Mouse (Mus musculus): ENCODE measurements around the gene Catsper3. TPM values are rescaled to one million over a fixed set of nuclear protein-coding genes. Genes with fewer than 3 reads are reported as not detected.

Gene Catsper3
- polyA plus RNA-seq, 1 experiment from 2014 or later, result not detected

DNA sequence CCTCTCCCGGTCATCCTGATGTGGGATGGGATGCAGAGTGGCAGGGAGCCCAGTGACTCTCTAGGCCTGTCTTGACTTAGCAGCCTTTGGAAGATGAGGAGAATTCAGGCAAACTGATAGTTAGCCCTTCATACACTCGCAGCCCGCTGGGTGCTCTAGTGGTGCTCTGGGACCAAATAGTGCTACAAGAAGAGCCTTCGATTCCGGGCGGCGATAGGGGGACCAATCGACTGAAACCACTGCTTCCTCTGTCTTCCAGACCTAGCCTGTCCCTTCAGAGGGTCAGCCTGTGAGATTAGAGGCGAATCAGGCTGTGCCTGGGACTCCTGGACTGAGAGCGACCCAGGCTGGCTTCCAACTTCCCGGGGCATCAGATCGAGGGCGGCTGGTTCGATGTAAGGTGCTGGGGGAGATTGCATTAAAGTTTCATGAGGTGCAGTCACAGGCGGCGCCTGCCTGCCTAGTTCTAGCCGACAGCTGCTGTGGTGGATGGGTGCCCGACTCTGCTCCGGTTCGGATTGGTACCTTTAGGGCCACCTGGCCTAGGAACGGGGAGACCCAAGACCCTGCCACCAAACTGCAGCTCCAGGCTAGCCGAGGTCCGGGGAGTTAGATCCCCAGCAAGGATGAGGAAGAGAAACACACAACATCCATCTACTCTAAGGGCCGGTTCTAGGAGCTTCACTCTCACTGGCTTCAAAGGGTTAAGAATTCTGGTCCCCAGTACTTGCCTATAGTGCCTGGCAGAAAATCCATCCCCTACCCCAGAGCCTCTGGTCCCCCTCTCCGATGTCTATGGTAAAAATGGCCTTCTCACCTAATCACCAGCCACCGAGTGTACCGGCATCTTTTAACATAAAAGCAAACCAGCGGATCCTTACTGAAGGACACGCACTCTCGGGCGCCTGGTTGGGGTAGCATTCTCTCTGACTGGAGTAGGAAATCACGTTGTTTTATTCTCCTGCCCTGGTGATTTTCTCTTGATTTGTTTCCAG, 52.7 kb downstream of the Catsper3 start:
- H3K9me3 ChIP-seq (replicated peaks), result no peaks in the 10 kb centered on the region
- ATAC-seq (ENCODE audit: low FRiP score), result no peak
- peaks cover 21% of the 10 kb centered on the region for H3K4me1 ChIP-seq
- H3K4me2 ChIP-seq (replicated peaks), result no peak overlapping the region
- H3K4me3 ChIP-seq, result no peak overlapping the region
- WGBS, result 1% methylated on average over 32 of the region's 32 CpGs
- H3K27me3 ChIP-seq, result peaks cover 96% of the 10 kb centered on the region
- no peaks in the 10 kb centered on the region for H3K36me3 ChIP-seq
- no peak overlapping the region for H3K9ac ChIP-seq
- H3K27ac ChIP-seq, result no peak overlapping the region

DNA sequence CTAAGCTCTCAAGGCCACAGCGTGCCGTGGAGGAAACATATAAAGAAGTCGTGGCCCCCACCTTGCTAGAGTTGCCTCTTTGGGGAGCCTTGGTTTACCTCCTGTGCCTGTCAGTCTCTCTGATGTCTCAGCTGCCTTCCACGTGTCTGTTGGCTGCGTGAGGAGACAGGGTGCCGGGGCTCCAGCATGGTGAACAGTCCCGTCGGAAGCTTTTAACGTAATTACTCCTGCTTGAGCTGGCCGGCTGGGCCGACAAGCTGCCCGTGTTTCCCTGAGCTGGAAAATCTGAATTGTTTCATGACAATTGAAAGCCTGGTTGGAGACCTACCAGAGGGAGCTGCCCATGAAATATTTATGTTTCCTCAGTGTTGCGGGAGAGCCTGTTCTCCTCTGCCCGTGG, 55.9 kb downstream of the Catsper3 start:
- H3K4me3 ChIP-seq, result no peak overlapping the region
- 23% methylated on average over 14 of the region's 14 CpGs for WGBS
- H3K9ac ChIP-seq, result no peak overlapping the region
- H3K36me3 ChIP-seq, result no peaks in the 10 kb centered on the region
- H3K27ac ChIP-seq, result no peak overlapping the region
- 0 out of 2 replicates have a peak, but pooled peaks have one; percentile 46 for ATAC-seq (ENCODE audit: low FRiP score)
- H3K9me3 ChIP-seq (replicated peaks), result no peaks in the 10 kb centered on the region
- H3K4me1 ChIP-seq, result peaks cover 21% of the 10 kb centered on the region
- no peak overlapping the region for H3K4me2 ChIP-seq (replicated peaks)
- peaks cover 89% of the 10 kb centered on the region for H3K27me3 ChIP-seq

DNA sequence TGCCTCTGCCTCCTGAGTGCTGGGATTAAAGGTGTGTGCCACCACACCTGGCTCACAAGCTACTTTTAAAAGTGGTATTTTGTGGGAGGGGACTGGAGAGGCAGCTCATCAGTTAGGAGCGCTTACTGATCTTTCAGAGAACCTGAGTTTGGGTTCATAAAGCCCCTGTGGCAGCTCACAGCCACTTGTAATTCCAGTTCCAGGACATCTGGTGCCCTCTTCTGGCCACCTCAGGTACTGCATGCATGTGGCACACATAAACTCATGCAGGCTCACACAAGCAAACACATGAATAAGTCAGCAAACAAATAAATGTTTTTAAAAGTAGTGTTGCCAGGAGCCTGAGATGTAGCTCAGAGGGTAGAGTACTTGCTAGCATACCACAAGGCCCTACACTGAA, 59.3 kb downstream of the Catsper3 start:
- WGBS, result 97% methylated on average over 1 of the region's 1 CpGs
- no peak for ATAC-seq (ENCODE audit: low FRiP score)
- peaks cover 88% of the 10 kb centered on the region for H3K27me3 ChIP-seq
- H3K4me1 ChIP-seq, result peaks cover 18% of the 10 kb centered on the region
- H3K9ac ChIP-seq, result no peak overlapping the region
- H3K27ac ChIP-seq, result no peak overlapping the region
- H3K4me2 ChIP-seq (replicated peaks), result no peak overlapping the region
- no peaks in the 10 kb centered on the region for H3K9me3 ChIP-seq (replicated peaks)
- H3K4me3 ChIP-seq, result no peak overlapping the region
- no peaks in the 10 kb centered on the region for H3K36me3 ChIP-seq

DNA sequence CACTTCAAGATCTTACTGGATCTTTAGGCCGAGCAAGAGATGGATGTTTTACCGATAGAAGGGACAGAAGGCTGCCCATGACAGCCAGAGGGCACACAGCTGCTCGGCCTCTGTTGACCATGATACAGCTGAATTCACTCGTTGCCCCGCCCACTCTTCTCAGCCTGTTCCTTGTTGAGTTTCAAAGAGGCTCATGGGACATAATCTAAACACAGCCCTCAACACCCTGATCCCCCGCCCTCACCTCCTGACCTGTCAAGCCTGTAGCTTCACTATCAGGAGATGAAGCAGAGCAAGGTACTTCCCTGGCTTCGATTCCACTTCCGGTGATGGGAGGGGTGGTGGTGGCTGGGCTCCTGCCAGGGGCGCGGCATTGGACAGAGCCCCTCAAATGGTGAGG, 63.4 kb downstream of the Catsper3 start:
- Histone ChIP-seq H3K27me3 (peaks cover 83% of the 10 kb centered on the region), H3K27ac (no peak overlapping the region), H3K9ac (no peak overlapping the region), H3K4me3 (no peak overlapping the region), H3K4me1 (peaks cover 5% of the 10 kb centered on the region), H3K9me3 (replicated peaks) (no peaks in the 10 kb centered on the region), H3K4me2 (replicated peaks) (no peak overlapping the region), H3K36me3 (no peaks in the 10 kb centered on the region)
- 58% methylated on average over 10 of the region's 10 CpGs for WGBS
- no peak for ATAC-seq (ENCODE audit: low FRiP score)

DNA sequence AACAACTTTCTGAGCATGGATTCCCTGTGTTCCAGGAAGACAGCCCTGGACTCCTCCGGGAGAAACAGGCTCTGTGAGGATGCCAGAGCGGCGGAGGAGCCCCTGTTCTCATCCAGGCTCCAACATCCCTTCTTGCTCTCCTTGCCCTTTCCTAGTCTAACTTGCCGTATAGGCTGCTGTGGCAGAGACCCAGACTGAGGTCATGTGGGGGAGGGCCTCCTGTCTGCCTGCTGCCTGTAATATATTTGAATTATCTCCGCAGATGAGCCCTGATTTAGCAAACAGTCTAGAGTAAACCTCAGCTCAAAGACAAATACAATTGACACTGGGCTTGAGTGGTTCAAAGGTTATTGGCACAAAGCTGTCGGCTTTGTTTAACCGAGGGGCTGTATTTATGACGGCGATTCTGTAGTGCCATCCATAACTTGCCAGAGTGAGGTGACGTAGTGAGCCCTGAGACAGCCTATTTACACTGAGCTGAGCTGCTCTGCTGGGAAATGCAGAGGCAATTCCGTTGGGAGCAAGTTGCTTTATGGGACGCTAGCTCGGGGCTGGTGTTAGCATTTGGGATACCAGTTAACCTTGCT, 64.3 kb downstream of the Catsper3 start:
- Histone ChIP-seq H3K9me3 (replicated peaks) (no peaks in the 10 kb centered on the region), H3K27me3 (peaks cover 85% of the 10 kb centered on the region), H3K9ac (no peak overlapping the region), H3K4me3 (no peak overlapping the region), H3K4me2 (replicated peaks) (no peak overlapping the region), H3K36me3 (no peaks in the 10 kb centered on the region), H3K27ac (no peak overlapping the region), H3K4me1 (peaks cover 5% of the 10 kb centered on the region)
- ATAC-seq (ENCODE audit: low FRiP score), result no peak
- WGBS, result 65% methylated on average over 13 of the region's 13 CpGs

DNA sequence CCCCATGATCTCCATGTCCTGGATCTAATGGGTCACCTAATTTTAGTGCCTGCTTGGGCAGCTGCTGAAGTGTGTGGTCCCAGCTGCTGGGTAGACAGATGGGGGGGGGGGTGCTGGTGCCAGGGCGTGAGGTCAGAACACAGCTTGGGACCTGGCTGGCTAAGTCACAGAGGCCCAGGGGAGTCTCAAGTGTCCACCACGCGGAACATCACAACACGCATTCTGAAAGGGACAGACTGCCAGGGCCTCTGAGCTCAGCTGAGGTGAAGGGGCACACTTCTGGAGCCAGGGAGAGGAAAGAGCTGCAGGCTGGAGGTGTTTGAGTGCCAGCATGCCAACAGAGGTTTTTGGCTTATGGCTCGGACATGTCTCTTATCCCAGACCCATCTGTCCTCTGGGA, 66.4 kb downstream of the Catsper3 start:
- Histone ChIP-seq H3K9ac (no peak overlapping the region), H3K9me3 (replicated peaks) (no peaks in the 10 kb centered on the region), H3K27ac (no peak overlapping the region), H3K4me3 (no peak overlapping the region), H3K4me1 (peaks cover 5% of the 10 kb centered on the region), H3K4me2 (replicated peaks) (no peak overlapping the region), H3K36me3 (no peaks in the 10 kb centered on the region), H3K27me3 (peaks cover 92% of the 10 kb centered on the region)
- 63% methylated on average over 5 of the region's 5 CpGs for WGBS
- no peak for ATAC-seq (ENCODE audit: low FRiP score)

DNA sequence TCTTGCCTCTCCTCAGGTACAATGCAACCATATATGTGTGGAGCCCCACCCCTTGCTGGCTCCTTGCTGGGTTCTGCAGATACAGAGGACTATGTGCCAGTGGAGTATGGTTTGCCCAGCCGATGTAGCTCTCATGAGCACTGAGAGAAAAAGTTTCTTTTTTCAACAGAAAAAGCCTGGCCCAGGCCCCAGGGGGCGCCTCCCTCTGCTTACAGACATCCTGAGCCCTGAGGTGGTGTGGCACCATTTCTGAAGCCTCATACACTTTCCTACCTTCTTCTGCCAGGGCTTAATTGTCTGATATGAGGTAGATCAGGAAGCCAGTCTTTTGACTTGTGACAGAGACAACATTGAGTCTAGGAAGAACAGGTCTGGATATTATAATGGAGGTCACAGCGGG, 67.8 kb downstream of the Catsper3 start:
- Histone ChIP-seq H3K36me3 (no peaks in the 10 kb centered on the region), H3K9me3 (replicated peaks) (no peaks in the 10 kb centered on the region), H3K27ac (no peak overlapping the region), H3K4me3 (no peak overlapping the region), H3K9ac (no peak overlapping the region), H3K27me3 (peaks cover 92% of the 10 kb centered on the region), H3K4me1 (peaks cover 5% of the 10 kb centered on the region), H3K4me2 (replicated peaks) (no peak overlapping the region)
- WGBS, result 73% methylated on average over 3 of the region's 3 CpGs
- no peak for ATAC-seq (ENCODE audit: low FRiP score)

DNA sequence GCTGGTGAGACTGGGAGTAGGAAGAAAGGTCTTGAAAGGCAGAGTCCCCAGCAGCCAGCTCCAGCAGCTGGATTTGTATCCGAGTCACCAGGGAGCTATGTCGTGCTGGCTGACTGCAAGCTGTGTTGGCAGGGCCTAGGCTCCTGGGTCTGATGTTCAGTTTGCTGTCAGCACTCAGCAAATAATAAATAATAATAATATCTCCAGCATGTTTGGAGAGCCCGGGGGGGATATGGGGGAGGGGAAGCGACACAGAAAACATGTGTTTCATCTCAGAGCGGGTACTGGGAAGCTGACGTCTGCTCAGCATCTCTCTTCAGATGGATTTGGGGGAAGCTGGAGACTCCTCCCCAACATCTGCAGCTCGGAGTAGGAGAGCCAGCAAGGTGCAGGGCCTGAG, 71.4 kb downstream of the Catsper3 start:
- Histone ChIP-seq H3K27ac (no peak overlapping the region), H3K4me1 (peaks cover 6% of the 10 kb centered on the region), H3K9ac (no peak overlapping the region), H3K4me2 (replicated peaks) (no peak overlapping the region), H3K4me3 (no peak overlapping the region), H3K9me3 (replicated peaks) (no peaks in the 10 kb centered on the region), H3K27me3 (peaks cover 95% of the 10 kb centered on the region), H3K36me3 (no peaks in the 10 kb centered on the region)
- WGBS, result 67% methylated on average over 7 of the region's 7 CpGs
- no peak for ATAC-seq (ENCODE audit: low FRiP score)

DNA sequence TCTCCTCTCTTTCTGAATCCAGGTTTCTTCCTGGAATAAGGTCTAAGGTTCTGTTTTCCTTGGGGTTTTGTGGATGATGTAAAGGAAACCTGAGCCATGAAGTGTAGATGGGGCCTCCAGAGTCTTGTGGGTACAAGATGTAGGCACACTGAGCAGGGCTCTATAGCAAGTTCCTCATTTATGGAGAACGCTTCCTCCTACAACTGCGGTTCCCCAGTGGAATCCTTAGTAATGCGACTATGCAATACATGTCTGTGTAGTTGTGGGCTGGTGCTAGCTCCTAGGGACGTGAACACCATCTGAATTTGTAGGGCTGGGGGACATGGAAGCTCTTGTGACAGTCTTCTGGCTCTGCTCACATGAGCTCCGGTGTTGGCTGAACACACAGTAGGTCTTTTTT, 74.1 kb downstream of the Catsper3 start:
- 88% methylated on average over 5 of the region's 5 CpGs for WGBS
- H3K4me2 ChIP-seq (replicated peaks), result no peak overlapping the region
- H3K4me3 ChIP-seq, result no peak overlapping the region
- no peaks in the 10 kb centered on the region for H3K9me3 ChIP-seq (replicated peaks)
- H3K27ac ChIP-seq, result no peak overlapping the region
- peaks cover 90% of the 10 kb centered on the region for H3K27me3 ChIP-seq
- H3K9ac ChIP-seq, result no peak overlapping the region
- no peak for ATAC-seq (ENCODE audit: low FRiP score)
- peaks cover 6% of the 10 kb centered on the region for H3K4me1 ChIP-seq
- no peaks in the 10 kb centered on the region for H3K36me3 ChIP-seq

Other genes with a start within 250 kb of the Catsper3 start
- gene Ddx41, start 247.9 kb upstream of the Catsper3 start, polyA plus RNA-seq (2016; fragmentation: Nextera tagmentation; extraction: Ambion mirVana), result 64.0 and 64.6 TPM in 2 replicates
- 67.4 and 71.9 TPM in 2 replicates for gene Fam193b, start 213.4 kb upstream of the Catsper3 start, polyA plus RNA-seq (2016; fragmentation: Nextera tagmentation; extraction: Ambion mirVana)
- 113 and 128 TPM in 2 replicates for gene Tmed9, start 210.8 kb upstream of the Catsper3 start, polyA plus RNA-seq (2016; fragmentation: Nextera tagmentation; extraction: Ambion mirVana)
- gene B4galt7, start 184.7 kb upstream of the Catsper3 start, polyA plus RNA-seq (2016; fragmentation: Nextera tagmentation; extraction: Ambion mirVana), result 42.5 and 43.4 TPM in 2 replicates
- gene Caml, start 161.6 kb upstream of the Catsper3 start, polyA plus RNA-seq (2016; fragmentation: Nextera tagmentation; extraction: Ambion mirVana), result 74.1 and 75.9 TPM in 2 replicates
- gene Ddx46, start 149.5 kb upstream of the Catsper3 start, polyA plus RNA-seq (2016; fragmentation: Nextera tagmentation; extraction: Ambion mirVana), result 41.1 and 41.2 TPM in 2 replicates
- gene B230219D22Rik, start 91.4 kb upstream of the Catsper3 start, polyA plus RNA-seq (2016; fragmentation: Nextera tagmentation; extraction: Ambion mirVana), result 74.6 and 78.4 TPM in 2 replicates
- 105 and 110 TPM in 2 replicates for gene Txndc15, start 69.9 kb upstream of the Catsper3 start, polyA plus RNA-seq (2016; fragmentation: Nextera tagmentation; extraction: Ambion mirVana)
- 32.1 and 34.1 TPM in 2 replicates for gene Pcbd2, start 57.2 kb upstream of the Catsper3 start, polyA plus RNA-seq (2016; fragmentation: Nextera tagmentation; extraction: Ambion mirVana)
- 0.61 and 0.81 TPM in 2 replicates for gene Pitx1, start 51.6 kb downstream of the Catsper3 start, polyA plus RNA-seq (2016; fragmentation: Nextera tagmentation; extraction: Ambion mirVana)